Mouse (Mus musculus): ENCODE results near the gene Spp1. TPM values are rescaled to one million over a fixed set of nuclear protein-coding genes. Genes with fewer than 3 reads are reported as not detected.

Gene Spp1
- polyA plus RNA-seq, 1 experiment from 2014 or later = 24.1 TPM

- Histone ChIP-seq H3K27ac (no peak overlapping the region), H3K4me3 (peak overlapping the region; percentile 89), H3K36me3 (0 out of 2 replicates have a peak, but pooled peaks cover 4% of the 10 kb centered on the region), H3K4me2 (peak overlapping the region; percentile 68), H3K4me1 (replicated peaks) (peaks cover 11% of the 10 kb centered on the region), H3K9me3 (replicated peaks) (no peaks in the 10 kb centered on the region), H3K9ac (no peak overlapping the region), H3K27me3 (no peaks in the 10 kb centered on the region)
- ATAC-seq (replicated peaks; ENCODE audit: insufficient number of reproducible peaks, insufficient read depth, low FRiP score, low read depth) = no peak
- WGBS = 24% methylated on average over 6 of the region's 7 CpGs
Observed at GRCm38 (mm10) chr5:104460856-104461255, 25.9 kb downstream of the Spp1 start.

DNA sequence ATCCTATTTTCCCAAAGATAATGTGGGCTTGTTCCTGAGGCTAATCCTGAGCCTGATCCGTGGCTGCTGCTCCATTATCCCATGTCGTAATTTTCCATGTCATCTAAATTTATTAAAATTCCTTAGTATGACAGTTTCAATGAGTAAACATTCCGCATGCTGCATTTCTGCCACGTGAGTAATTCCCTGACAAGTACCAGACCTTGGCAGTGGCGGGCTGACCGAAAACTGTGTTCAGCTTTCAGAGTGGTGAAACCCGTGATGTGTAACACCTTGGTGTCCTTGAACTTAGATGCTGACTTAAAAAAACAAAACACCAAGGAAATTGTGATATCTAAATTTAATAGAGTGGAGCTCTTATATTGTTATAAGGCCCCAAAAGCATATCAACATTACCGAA is 30.4 kb downstream of the Spp1 start:
- Histone ChIP-seq H3K4me2 (no peak overlapping the region), H3K27ac (no peak overlapping the region), H3K27me3 (no peaks in the 10 kb centered on the region), H3K9me3 (replicated peaks) (no peaks in the 10 kb centered on the region), H3K36me3 (peaks cover 22% of the 10 kb centered on the region), H3K4me3 (no peak overlapping the region), H3K4me1 (replicated peaks) (peaks cover 2% of the 10 kb centered on the region; the same call in 1 of the 2 replicates), H3K9ac (no peak overlapping the region)
- ATAC-seq (replicated peaks; ENCODE audit: insufficient number of reproducible peaks, insufficient read depth, low FRiP score, low read depth) = no peak
- WGBS = 61% methylated on average over 8 of the region's 8 CpGs

GRCm38 (mm10) chr5:104465731-104466130 is 30.8 kb downstream of the Spp1 start:
- no peak overlapping the region for H3K9ac ChIP-seq
- WGBS = 81% methylated on average over 12 of the region's 12 CpGs
- no peak overlapping the region for H3K4me3 ChIP-seq
- H3K9me3 ChIP-seq (replicated peaks) = no peaks in the 10 kb centered on the region
- no peak overlapping the region for H3K4me2 ChIP-seq
- ATAC-seq (replicated peaks; ENCODE audit: insufficient number of reproducible peaks, insufficient read depth, low FRiP score, low read depth) = no peak
- H3K27ac ChIP-seq = no peak overlapping the region
- H3K36me3 ChIP-seq = peaks cover 24% of the 10 kb centered on the region
- no peaks in the 10 kb centered on the region for H3K4me1 ChIP-seq (replicated peaks)
- H3K27me3 ChIP-seq = no peaks in the 10 kb centered on the region

DNA sequence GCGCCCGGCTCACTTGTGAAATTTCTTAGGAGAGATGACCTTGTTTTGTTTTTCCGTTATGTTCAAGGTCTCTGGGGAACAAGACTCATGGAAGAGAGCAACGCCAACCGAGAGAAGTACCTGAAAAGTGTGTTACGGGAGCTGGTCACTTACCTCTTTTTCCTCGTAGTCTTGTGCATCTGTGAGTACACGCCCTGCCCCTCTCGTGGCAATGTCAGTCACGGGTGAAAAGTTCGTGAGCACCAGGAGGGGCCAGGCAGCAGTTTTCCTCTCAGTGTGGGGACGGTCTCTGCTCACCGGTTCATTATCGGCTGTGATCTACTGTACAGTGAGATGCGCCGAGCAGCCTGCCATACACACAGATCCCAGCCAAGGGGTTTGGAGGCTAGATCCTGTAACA is 31.9 kb downstream of the Spp1 start:
- Histone ChIP-seq H3K4me3 (no peak overlapping the region), H3K9ac (no peak overlapping the region), H3K4me1 (replicated peaks) (no peaks in the 10 kb centered on the region), H3K36me3 (peaks cover 28% of the 10 kb centered on the region), H3K4me2 (no peak overlapping the region), H3K27me3 (no peaks in the 10 kb centered on the region), H3K27ac (no peak overlapping the region), H3K9me3 (replicated peaks) (no peaks in the 10 kb centered on the region)
- 91% methylated on average over 16 of the region's 16 CpGs for WGBS
- no peak for ATAC-seq (replicated peaks; ENCODE audit: insufficient number of reproducible peaks, insufficient read depth, low FRiP score, low read depth)

DNA sequence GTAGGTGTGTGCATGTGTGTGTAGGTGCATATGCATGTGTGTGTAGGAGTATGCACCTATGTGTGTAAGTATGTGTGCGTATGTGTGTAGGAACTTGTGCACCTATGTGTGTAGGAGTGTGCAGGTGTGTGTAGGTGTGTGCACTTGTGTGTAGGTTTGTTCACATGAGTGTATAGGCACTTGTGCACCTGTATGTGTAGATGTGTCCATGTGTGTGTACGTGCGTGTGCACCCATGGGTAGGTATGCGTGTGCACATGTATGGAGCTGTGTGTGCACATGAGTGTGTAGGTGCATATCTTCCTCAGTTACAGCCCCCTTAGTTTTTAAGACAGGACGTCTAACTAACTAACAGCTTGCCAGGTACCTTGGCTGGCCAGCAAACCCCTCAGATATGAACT is 33.7 kb downstream of the Spp1 start:
- ATAC-seq (replicated peaks; ENCODE audit: insufficient number of reproducible peaks, insufficient read depth, low FRiP score, low read depth) = no peak
- H3K9me3 ChIP-seq (replicated peaks) = no peaks in the 10 kb centered on the region
- no peaks in the 10 kb centered on the region for H3K4me1 ChIP-seq (replicated peaks)
- no peak overlapping the region for H3K9ac ChIP-seq
- WGBS = 89% methylated on average over 5 of the region's 5 CpGs
- no peak overlapping the region for H3K4me3 ChIP-seq
- H3K36me3 ChIP-seq = peaks cover 38% of the 10 kb centered on the region
- no peaks in the 10 kb centered on the region for H3K27me3 ChIP-seq
- H3K27ac ChIP-seq = no peak overlapping the region
- no peak overlapping the region for H3K4me2 ChIP-seq

DNA sequence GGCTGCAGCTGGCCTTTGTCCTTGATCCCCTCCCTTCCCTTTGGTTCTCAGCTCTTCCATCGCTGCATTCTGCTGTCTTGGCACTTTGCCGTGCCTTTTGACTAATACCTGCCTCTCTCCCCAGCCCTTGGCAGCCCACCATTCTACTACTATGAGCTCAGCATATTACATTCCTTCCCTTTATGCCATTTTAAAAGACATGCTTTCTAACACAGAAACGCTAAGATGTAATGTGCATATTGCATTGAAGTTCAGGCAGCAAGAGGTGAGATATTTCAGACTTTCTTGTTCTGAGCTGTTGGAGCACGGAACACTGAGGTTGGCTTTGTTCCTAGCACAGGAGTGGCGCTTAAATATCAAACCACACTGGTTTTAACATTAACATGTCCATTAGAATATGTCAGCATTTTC is 36.1 kb downstream of the Spp1 start:
- Histone ChIP-seq H3K4me2 (no peak overlapping the region), H3K9me3 (replicated peaks) (no peaks in the 10 kb centered on the region), H3K36me3 (peaks cover 34% of the 10 kb centered on the region), H3K27ac (no peak overlapping the region), H3K9ac (no peak overlapping the region), H3K27me3 (no peaks in the 10 kb centered on the region), H3K4me1 (replicated peaks) (no peaks in the 10 kb centered on the region), H3K4me3 (no peak overlapping the region)
- no peak for ATAC-seq (replicated peaks; ENCODE audit: insufficient number of reproducible peaks, insufficient read depth, low FRiP score, low read depth)
- WGBS = 80% methylated on average over 5 of the region's 5 CpGs

DNA sequence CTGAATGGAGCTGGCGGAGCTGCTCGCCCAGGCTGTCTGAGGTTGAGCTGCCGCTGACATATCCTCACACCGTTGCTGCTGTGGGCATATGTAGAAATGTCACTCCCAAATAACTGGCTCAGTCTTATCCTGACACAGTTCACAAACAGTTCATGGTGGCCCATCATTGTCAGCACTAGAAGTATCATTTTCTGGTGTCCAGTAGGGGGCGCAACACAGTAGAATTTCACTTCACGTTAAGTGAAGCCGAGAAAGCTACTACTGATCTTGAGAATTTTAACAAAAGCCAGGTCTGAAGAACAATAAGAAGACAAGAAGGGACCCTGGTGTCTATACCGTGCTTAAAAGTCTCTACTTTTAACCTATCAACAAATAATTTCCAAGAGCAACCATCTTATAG is 37.5 kb downstream of the Spp1 start:
- 93% methylated on average over 8 of the region's 8 CpGs for WGBS
- Histone ChIP-seq H3K27me3 (no peaks in the 10 kb centered on the region), H3K36me3 (peaks cover 36% of the 10 kb centered on the region), H3K4me1 (replicated peaks) (no peaks in the 10 kb centered on the region), H3K9me3 (replicated peaks) (no peaks in the 10 kb centered on the region), H3K27ac (no peak overlapping the region), H3K4me2 (no peak overlapping the region), H3K4me3 (no peak overlapping the region), H3K9ac (no peak overlapping the region)
- ATAC-seq (replicated peaks; ENCODE audit: insufficient number of reproducible peaks, insufficient read depth, low FRiP score, low read depth) = no peak

GRCm38 (mm10) chr5:104480367-104480766 is 45.4 kb downstream of the Spp1 start:
- H3K27me3 ChIP-seq = no peaks in the 10 kb centered on the region
- ATAC-seq (replicated peaks; ENCODE audit: insufficient number of reproducible peaks, insufficient read depth, low FRiP score, low read depth) = no peak
- H3K4me3 ChIP-seq = no peak overlapping the region
- WGBS = 75% methylated on average over 7 of the region's 7 CpGs
- no peak overlapping the region for H3K27ac ChIP-seq
- no peak overlapping the region for H3K4me2 ChIP-seq
- H3K4me1 ChIP-seq (replicated peaks) = no peaks in the 10 kb centered on the region
- H3K9me3 ChIP-seq (replicated peaks) = no peaks in the 10 kb centered on the region
- H3K9ac ChIP-seq = no peak overlapping the region
- H3K36me3 ChIP-seq = peaks cover 60% of the 10 kb centered on the region

DNA sequence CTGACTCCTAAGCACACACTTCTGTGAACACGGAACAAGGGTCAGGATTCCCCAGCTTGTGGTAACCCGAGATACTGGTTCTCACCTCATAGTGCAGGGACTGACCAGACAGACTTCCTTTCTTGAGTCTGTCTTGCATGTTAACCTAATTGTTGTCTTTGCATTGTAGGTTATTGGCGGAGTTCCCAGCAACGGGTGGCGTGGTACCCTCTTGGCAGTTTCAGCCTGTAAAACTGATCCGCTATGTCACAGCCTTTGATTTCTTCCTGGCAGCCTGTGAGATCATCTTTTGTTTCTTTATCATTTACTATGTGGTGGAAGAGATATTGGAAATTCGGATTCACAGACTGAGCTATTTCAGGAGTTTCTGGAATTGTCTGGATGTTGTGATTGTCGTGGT is 47.9 kb downstream of the Spp1 start:
- WGBS = 65% methylated on average over 8 of the region's 8 CpGs
- no peaks in the 10 kb centered on the region for H3K27me3 ChIP-seq
- no peaks in the 10 kb centered on the region for H3K4me1 ChIP-seq (replicated peaks)
- no peak overlapping the region for H3K4me2 ChIP-seq
- no peak overlapping the region for H3K4me3 ChIP-seq
- H3K9me3 ChIP-seq (replicated peaks) = no peaks in the 10 kb centered on the region
- no peak overlapping the region for H3K9ac ChIP-seq
- peaks cover 62% of the 10 kb centered on the region for H3K36me3 ChIP-seq
- H3K27ac ChIP-seq = no peak overlapping the region
- ATAC-seq (replicated peaks; ENCODE audit: insufficient number of reproducible peaks, insufficient read depth, low FRiP score, low read depth) = no peak

Other genes with a start within 250 kb of the Spp1 start
- gene Dmp1, start 232.5 kb upstream of the Spp1 start, polyA plus RNA-seq (2015; fragmentation: Nextera tagmentation; extraction: Ambion mirVana) = 0.05 and 0.09 TPM in 2 replicates
- gene Ibsp, start 135.9 kb upstream of the Spp1 start, polyA plus RNA-seq (2015; fragmentation: Nextera tagmentation; extraction: Ambion mirVana) = 0.62 and 0.75 TPM in 2 replicates
- gene Mepe, start 109.8 kb upstream of the Spp1 start, polyA plus RNA-seq (2015; fragmentation: Nextera tagmentation; extraction: Ambion mirVana) = not detected in 2 replicates
- gene Pkd2, start 24.3 kb downstream of the Spp1 start, polyA plus RNA-seq (2015; fragmentation: Nextera tagmentation; extraction: Ambion mirVana) = 8.0 and 9.4 TPM in 2 replicates
- gene BC005561, start 73.2 kb downstream of the Spp1 start, polyA plus RNA-seq (2015; fragmentation: Nextera tagmentation; extraction: Ambion mirVana) = 7.2 TPM in 2 replicates

All from heart, embryonic 15.5 days (tissue).